Mouse (Mus musculus): ENCODE measurements around the gene Uqcc3. TPM values are rescaled to one million over a fixed set of nuclear protein-coding genes. Genes with fewer than 3 reads are reported as not detected.

The Uqcc3 gene
- polyA plus RNA-seq, 1 experiment: 14.4 TPM

DNA sequence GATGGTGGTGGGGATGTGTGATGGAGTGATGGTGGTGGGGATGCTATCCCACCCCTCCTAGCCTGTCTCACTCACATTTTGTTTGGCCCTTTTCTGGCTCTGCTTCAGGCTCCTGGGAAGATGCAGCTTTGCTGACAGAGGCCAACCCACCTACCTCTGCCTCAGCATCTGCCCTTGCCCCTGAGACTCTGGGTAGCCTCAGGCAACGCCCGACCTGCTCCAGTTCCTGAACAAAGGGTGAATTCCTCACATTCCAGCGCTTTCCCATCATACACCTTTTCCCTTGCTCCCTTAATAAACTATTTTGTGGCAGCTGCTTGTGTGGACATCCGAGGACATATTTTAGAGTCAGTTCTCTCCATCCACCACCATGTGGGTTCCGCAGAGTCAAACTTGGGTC lies 32.4 kb downstream of the Uqcc3 start:
- Histone ChIP-seq H3K27ac (ENCODE audit: insufficient read depth, low read length) (no peak overlapping the region), H3K9ac (ENCODE audit: low read depth, poor library complexity, severe bottlenecking) (no peak overlapping the region), H3K4me3 (ENCODE audit: low read depth, low read length) (no peak overlapping the region), H3K27me3 (ENCODE audit: control insufficient read depth, insufficient read depth, low read length, poor library complexity, severe bottlenecking) (no peaks in the 10 kb centered on the region), H3K9me3 (replicated peaks; ENCODE audit: control insufficient read depth, insufficient read depth, low read length, poor library complexity, severe bottlenecking) (no peaks in the 10 kb centered on the region), H3K4me1 (ENCODE audit: control insufficient read depth, insufficient read depth, low read length) (peaks cover 2% of the 10 kb centered on the region), H3K36me3 (ENCODE audit: control insufficient read depth, insufficient read depth, low read length, poor library complexity, severe bottlenecking) (peaks cover 7% of the 10 kb centered on the region)
- TF ChIP-seq CTCF (IDR thresholded peaks at IDR 0.05; ENCODE audit: low read depth, low read length): no peak
- peak; percentile 49; the same call in 1 of the 2 replicates for TF ChIP-seq EP300 (IDR thresholded peaks at IDR 0.05; ENCODE audit: insufficient read depth, low read depth, low read length)

DNA sequence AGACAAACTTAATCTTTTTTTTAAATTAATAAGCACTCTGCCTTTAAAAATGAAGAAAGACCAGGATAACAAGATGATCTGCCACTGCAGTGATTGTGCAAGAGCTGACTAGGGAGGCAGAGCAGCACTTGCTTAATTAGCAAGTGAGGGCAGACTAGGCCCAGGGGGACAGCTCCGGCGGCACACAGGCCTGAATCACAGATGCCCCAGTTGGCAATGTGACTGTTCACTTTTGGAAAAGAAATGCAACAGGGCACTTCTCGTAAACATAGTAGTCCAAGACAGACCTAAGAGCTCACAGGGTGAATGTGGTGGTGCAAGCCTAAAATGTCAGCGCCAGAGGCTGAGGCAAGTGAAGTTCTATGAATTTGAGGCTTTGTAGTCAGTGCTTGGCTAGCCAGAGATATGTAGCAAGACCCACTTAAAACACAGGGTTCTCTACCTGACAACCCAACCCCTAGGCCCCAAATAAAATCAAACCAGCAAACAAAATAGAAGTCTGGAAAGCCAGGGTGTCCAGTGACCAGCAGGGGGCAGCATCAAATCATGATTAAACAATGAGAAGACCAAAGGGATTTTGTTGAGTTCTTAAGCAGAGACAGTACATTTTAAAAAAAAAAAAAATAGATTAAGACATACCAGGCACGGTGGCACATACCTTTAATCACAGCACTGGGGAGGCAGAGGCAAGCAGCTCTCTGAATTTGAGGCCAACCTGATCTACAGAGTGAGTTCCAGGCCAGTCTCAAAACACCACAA lies 36.2 kb downstream of the Uqcc3 start:
- Histone ChIP-seq H3K4me3 (ENCODE audit: low read depth, low read length) (no peak overlapping the region), H3K36me3 (ENCODE audit: control insufficient read depth, insufficient read depth, low read length, poor library complexity, severe bottlenecking) (peaks cover 13% of the 10 kb centered on the region), H3K4me1 (ENCODE audit: control insufficient read depth, insufficient read depth, low read length) (peaks cover 2% of the 10 kb centered on the region), H3K27ac (ENCODE audit: insufficient read depth, low read length) (no peak overlapping the region), H3K9ac (ENCODE audit: low read depth, poor library complexity, severe bottlenecking) (no peak overlapping the region), H3K9me3 (replicated peaks; ENCODE audit: control insufficient read depth, insufficient read depth, low read length, poor library complexity, severe bottlenecking) (no peaks in the 10 kb centered on the region), H3K27me3 (ENCODE audit: control insufficient read depth, insufficient read depth, low read length, poor library complexity, severe bottlenecking) (no peaks in the 10 kb centered on the region)
- no peak for TF ChIP-seq CTCF (IDR thresholded peaks at IDR 0.05; ENCODE audit: low read depth, low read length)
- no peak for TF ChIP-seq EP300 (IDR thresholded peaks at IDR 0.05; ENCODE audit: insufficient read depth, low read depth, low read length)
- no peak for TF ChIP-seq POLR2A (IDR thresholded peaks at IDR 0.05; ENCODE audit: insufficient read depth, low read length)

DNA sequence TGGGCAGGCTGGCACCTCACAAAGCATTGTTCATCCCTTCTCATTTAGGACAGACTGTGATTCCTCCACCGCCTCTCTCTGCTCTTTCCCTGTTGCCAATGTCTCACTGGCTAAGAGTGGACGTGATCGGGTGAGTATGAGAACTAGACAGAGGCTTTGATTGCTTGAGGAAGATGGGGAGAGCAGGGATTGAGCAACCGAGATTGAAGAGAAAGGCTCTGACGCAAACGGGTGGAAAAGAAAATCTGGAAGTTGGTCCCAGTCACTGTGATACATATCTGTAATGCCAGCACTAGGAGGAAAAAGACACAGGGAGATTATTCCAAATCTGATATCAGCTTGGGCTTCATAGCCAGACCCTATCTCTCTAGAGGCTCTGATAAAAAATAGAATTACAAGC lies 37.8 kb downstream of the Uqcc3 start:
- H3K27ac ChIP-seq (ENCODE audit: insufficient read depth, low read length): no peak overlapping the region
- H3K9ac ChIP-seq (ENCODE audit: low read depth, poor library complexity, severe bottlenecking): no peak overlapping the region
- TF ChIP-seq POLR2A (IDR thresholded peaks at IDR 0.05; ENCODE audit: insufficient read depth, low read length): no peak
- TF ChIP-seq EP300 (IDR thresholded peaks at IDR 0.05; ENCODE audit: insufficient read depth, low read depth, low read length): no peak
- TF ChIP-seq CTCF (IDR thresholded peaks at IDR 0.05; ENCODE audit: low read depth, low read length): no peak
- H3K4me1 ChIP-seq (ENCODE audit: control insufficient read depth, insufficient read depth, low read length): peaks cover 2% of the 10 kb centered on the region
- no peak overlapping the region for H3K4me3 ChIP-seq (ENCODE audit: low read depth, low read length)
- H3K27me3 ChIP-seq (ENCODE audit: control insufficient read depth, insufficient read depth, low read length, poor library complexity, severe bottlenecking): no peaks in the 10 kb centered on the region
- no peaks in the 10 kb centered on the region for H3K9me3 ChIP-seq (replicated peaks; ENCODE audit: control insufficient read depth, insufficient read depth, low read length, poor library complexity, severe bottlenecking)
- H3K36me3 ChIP-seq (ENCODE audit: control insufficient read depth, insufficient read depth, low read length, poor library complexity, severe bottlenecking): peaks cover 13% of the 10 kb centered on the region

DNA sequence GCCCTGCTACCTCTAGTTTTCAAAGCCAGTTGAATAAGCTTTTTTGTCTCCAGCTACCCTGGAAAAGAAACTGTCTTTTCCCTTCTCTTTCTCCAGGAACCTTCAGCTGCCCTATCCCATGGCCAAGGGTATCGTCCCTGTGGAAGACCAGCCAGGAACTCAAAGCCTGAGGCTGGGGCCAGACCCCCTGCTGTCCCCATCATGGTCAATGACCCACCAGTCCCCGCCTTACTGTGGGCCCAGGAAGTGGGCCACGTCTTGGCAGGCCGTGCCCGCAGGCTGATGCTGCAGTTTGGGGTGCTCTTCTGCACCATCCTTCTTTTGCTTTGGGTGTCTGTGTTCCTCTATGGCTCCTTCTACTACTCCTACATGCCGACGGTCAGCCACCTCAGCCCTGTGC lies 39.7 kb downstream of the Uqcc3 start:
- no peak overlapping the region for H3K27ac ChIP-seq (ENCODE audit: insufficient read depth, low read length)
- no peaks in the 10 kb centered on the region for H3K4me1 ChIP-seq (ENCODE audit: control insufficient read depth, insufficient read depth, low read length)
- no peaks in the 10 kb centered on the region for H3K27me3 ChIP-seq (ENCODE audit: control insufficient read depth, insufficient read depth, low read length, poor library complexity, severe bottlenecking)
- H3K36me3 ChIP-seq (ENCODE audit: control insufficient read depth, insufficient read depth, low read length, poor library complexity, severe bottlenecking): peaks cover 5% of the 10 kb centered on the region; the same call in 1 of the 2 replicates
- peak overlapping the region; percentile 86 for H3K9ac ChIP-seq (ENCODE audit: low read depth, poor library complexity, severe bottlenecking)
- TF ChIP-seq CTCF (IDR thresholded peaks at IDR 0.05; ENCODE audit: low read depth, low read length): no peak
- no peak for TF ChIP-seq POLR2A (IDR thresholded peaks at IDR 0.05; ENCODE audit: insufficient read depth, low read length)
- TF ChIP-seq EP300 (IDR thresholded peaks at IDR 0.05; ENCODE audit: insufficient read depth, low read depth, low read length): no peak
- no peaks in the 10 kb centered on the region for H3K9me3 ChIP-seq (replicated peaks; ENCODE audit: control insufficient read depth, insufficient read depth, low read length, poor library complexity, severe bottlenecking)
- H3K4me3 ChIP-seq (ENCODE audit: low read depth, low read length): peak overlapping the region; percentile 46

DNA sequence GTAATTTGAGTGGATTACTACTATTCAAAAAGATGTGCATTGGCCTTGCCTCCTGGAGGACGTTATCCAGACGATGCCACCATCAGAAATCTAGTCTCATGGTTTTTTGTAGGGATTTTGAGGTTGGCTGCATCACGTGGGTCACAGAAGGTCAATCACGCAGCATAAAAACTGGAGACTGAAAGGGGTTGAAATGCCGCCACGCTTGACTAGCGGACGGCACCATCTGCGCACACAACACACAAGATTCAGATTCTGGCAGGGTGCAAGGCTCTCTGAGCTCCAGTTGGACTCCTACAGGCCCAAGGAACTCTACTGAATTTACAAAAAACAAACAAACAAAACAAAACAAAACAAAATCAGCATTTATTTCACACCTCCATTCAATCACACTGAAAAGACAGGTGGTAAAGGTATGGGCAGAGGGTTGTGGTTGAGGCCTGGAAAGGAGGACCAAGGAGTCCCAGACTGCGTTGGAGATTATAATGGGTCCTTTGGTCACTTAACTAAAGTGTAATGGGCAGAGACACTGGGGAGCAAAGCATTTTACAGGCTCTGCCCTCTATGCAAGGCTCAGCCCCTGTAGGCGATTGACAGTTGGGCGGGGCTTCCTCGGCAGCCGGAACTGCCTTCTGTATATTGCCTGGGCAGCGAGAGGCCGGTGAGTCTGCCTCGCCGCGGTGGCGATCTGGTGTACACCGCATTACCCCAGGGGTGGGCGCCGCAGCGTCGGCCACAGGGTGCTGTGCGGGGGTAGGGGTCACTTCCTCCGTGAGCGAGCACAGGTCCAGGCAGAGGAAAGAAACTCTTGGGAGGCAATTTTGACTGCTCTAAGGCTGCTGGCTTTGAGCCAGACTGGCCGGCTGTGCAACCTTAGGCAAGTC lies 40.6 kb downstream of the Uqcc3 start:
- Histone ChIP-seq H3K27ac (ENCODE audit: insufficient read depth, low read length) (peak overlapping the region; percentile 82), H3K4me1 (ENCODE audit: control insufficient read depth, insufficient read depth, low read length) (no peaks in the 10 kb centered on the region), H3K36me3 (ENCODE audit: control insufficient read depth, insufficient read depth, low read length, poor library complexity, severe bottlenecking) (peaks cover 5% of the 10 kb centered on the region; the same call in 1 of the 2 replicates), H3K9ac (ENCODE audit: low read depth, poor library complexity, severe bottlenecking) (peak overlapping the region; percentile 86), H3K4me3 (ENCODE audit: low read depth, low read length) (peak overlapping the region; percentile 58), H3K27me3 (ENCODE audit: control insufficient read depth, insufficient read depth, low read length, poor library complexity, severe bottlenecking) (no peaks in the 10 kb centered on the region), H3K9me3 (replicated peaks; ENCODE audit: control insufficient read depth, insufficient read depth, low read length, poor library complexity, severe bottlenecking) (no peaks in the 10 kb centered on the region)
- no peak for TF ChIP-seq EP300 (IDR thresholded peaks at IDR 0.05; ENCODE audit: insufficient read depth, low read depth, low read length)
- peak; percentile 16 for TF ChIP-seq POLR2A (IDR thresholded peaks at IDR 0.05; ENCODE audit: insufficient read depth, low read length)
- TF ChIP-seq CTCF (IDR thresholded peaks at IDR 0.05; ENCODE audit: low read depth, low read length): no peak

All from ES-Bruce4 (cell line).